Mouse (Mus musculus) embryonic facial prominence, embryonic 15.5 days (tissue): Measurements from ENCODE around the gene Naa40. TPM values are rescaled to one million over a fixed set of nuclear protein-coding genes. Genes with fewer than 3 reads are reported as not detected.

ENCODE experiments used
- ATAC-seq: fragments of 200-750 bp; cut with Nextera tagmentation; 2 replicates; pipeline ENCODE4 v1.8.0; 2017; ENCODE audit warnings: low read depth, moderate TSS enrichment; ENCODE audit not compliant: insufficient number of reproducible peaks, low FRiP score, low TSS enrichment
- H3K27ac ChIP-seq: fragments of 300-500 bp; sonication (generic); replicated peaks from 2 replicates; pipeline ENCODE4 v1.5.1; 2015; ENCODE audit warnings: mild to moderate bottlenecking, inconsistent platforms
- H3K27me3 ChIP-seq: fragments of 300-500 bp; sonication (generic); 2 replicates; pipeline ENCODE4 v1.6.1; 2015; ENCODE audit warnings: inconsistent platforms
- H3K36me3 ChIP-seq: fragments of 300-500 bp; sonication (generic); 2 replicates; pipeline ENCODE4 v1.6.1; 2015; ENCODE audit warnings: mild to moderate bottlenecking, inconsistent platforms
- H3K4me1 ChIP-seq: fragments of 300-500 bp; sonication (generic); 2 replicates; pipeline ENCODE4 v1.6.1; 2015; ENCODE audit warnings: inconsistent platforms
- H3K4me2 ChIP-seq: fragments of 300-500 bp; sonication (generic); replicated peaks from 2 replicates; pipeline ENCODE4 v1.6.1; 2015; ENCODE audit warnings: mild to moderate bottlenecking, inconsistent platforms
- H3K4me3 ChIP-seq: fragments of 300-500 bp; sonication (generic); replicated peaks from 2 replicates; pipeline ENCODE4 v1.5.1; 2015; ENCODE audit warnings: mild to moderate bottlenecking, inconsistent platforms
- H3K9ac ChIP-seq: fragments of 300-500 bp; sonication (generic); 2 replicates; pipeline ENCODE4 v1.6.1; 2015; ENCODE audit warnings: inconsistent platforms
- H3K9me3 ChIP-seq: fragments of 300-500 bp; sonication (generic); replicated peaks from 2 replicates; pipeline ENCODE4 v1.6.1; 2016; ENCODE audit warnings: inconsistent platforms
- WGBS: fragments of 180-500 bp; shearing (Covaris S2); methylation state at CpG from one replicate; pipeline ENCODE4 v1.1.7; 2015; 5-methylcytosine and 5-hydroxymethylcytosine counted together
- polyA plus RNA-seq: library from polyadenylated mRNA; unstranded; fragments of >200 nt; fragmentation: Nextera tagmentation; extraction: Ambion mirVana; gene quantifications from 2 replicates; pipeline ENCODE4 v1.2.1, GENCODE M21; 2015

Gene Naa40
- polyA plus RNA-seq, 1 experiment from 2014 or later: 55.4 TPM

- Histone ChIP-seq H3K4me1 (peaks cover 42% of the 10 kb centered on the region), H3K4me2 (no peak overlapping the region), H3K9ac (no peak overlapping the region), H3K4me3 (no peak overlapping the region), H3K36me3 (peaks cover 4% of the 10 kb centered on the region), H3K9me3 (no peaks in the 10 kb centered on the region), H3K27me3 (no peaks in the 10 kb centered on the region), H3K27ac (no peak overlapping the region)
- WGBS: 53% methylated on average over 2 of the region's 2 CpGs
- ATAC-seq: no peak
Measured at GRCm38 (mm10) chr19:7192561-7192967, 48.4 kb downstream of the Naa40 start.

- WGBS: 44% methylated on average over 6 of the region's 6 CpGs
Measured at GRCm38 (mm10) chr19:7191639-7192038, 49.3 kb downstream of the Naa40 start.

GRCm38 (mm10) chr19:7190986-7191385 is 50.0 kb downstream of the Naa40 start:
- Histone ChIP-seq H3K27ac (no peak overlapping the region), H3K27me3 (peaks cover 1% of the 10 kb centered on the region), H3K9me3 (no peaks in the 10 kb centered on the region), H3K4me1 (peaks cover 42% of the 10 kb centered on the region), H3K36me3 (no peaks in the 10 kb centered on the region), H3K9ac (no peak overlapping the region), H3K4me2 (no peak overlapping the region), H3K4me3 (no peak overlapping the region)
- ATAC-seq: no peak
- WGBS: 45% methylated on average over 5 of the region's 5 CpGs

More at GRCm38 (mm10) chr19:7191639-7192038, 49.3 kb downstream of the Naa40 start:
- no peaks in the 10 kb centered on the region for H3K9me3 ChIP-seq
- no peak overlapping the region for H3K4me2 ChIP-seq
- H3K27me3 ChIP-seq: no peaks in the 10 kb centered on the region
- peaks cover 42% of the 10 kb centered on the region for H3K4me1 ChIP-seq
- ATAC-seq: no peak
- H3K36me3 ChIP-seq: no peaks in the 10 kb centered on the region
- no peak overlapping the region for H3K27ac ChIP-seq
- H3K9ac ChIP-seq: no peak overlapping the region
- H3K4me3 ChIP-seq: no peak overlapping the region

- Histone ChIP-seq H3K36me3 (no peaks in the 10 kb centered on the region), H3K27me3 (peaks cover 11% of the 10 kb centered on the region), H3K4me2 (no peak overlapping the region), H3K27ac (no peak overlapping the region), H3K9ac (no peak overlapping the region), H3K4me3 (no peak overlapping the region), H3K9me3 (no peaks in the 10 kb centered on the region), H3K4me1 (peaks cover 41% of the 10 kb centered on the region)
- 76% methylated on average over 4 of the region's 4 CpGs for WGBS
- ATAC-seq: no peak
Measured at GRCm38 (mm10) chr19:7189026-7189425, 52.0 kb downstream of the Naa40 start.

GRCm38 (mm10) chr19:7187157-7187556 is 53.8 kb downstream of the Naa40 start:
- peak; percentile 17; the same call in 1 of the 2 replicates for ATAC-seq
- H3K27me3 ChIP-seq: peaks cover 11% of the 10 kb centered on the region
- no peak overlapping the region for H3K4me2 ChIP-seq
- H3K27ac ChIP-seq: peak overlapping the region; percentile 40; the same call in 1 of the 2 replicates
- H3K4me3 ChIP-seq: no peak overlapping the region
- 43% methylated on average over 5 of the region's 5 CpGs for WGBS
- no peaks in the 10 kb centered on the region for H3K9me3 ChIP-seq
- no peaks in the 10 kb centered on the region for H3K36me3 ChIP-seq
- no peak overlapping the region for H3K9ac ChIP-seq
- peaks cover 50% of the 10 kb centered on the region for H3K4me1 ChIP-seq

GRCm38 (mm10) chr19:7185715-7186291 is 55.2 kb downstream of the Naa40 start:
- Histone ChIP-seq H3K27ac (no peak overlapping the region), H3K4me2 (no peak overlapping the region), H3K27me3 (peaks cover 11% of the 10 kb centered on the region), H3K9me3 (no peaks in the 10 kb centered on the region), H3K4me1 (peaks cover 52% of the 10 kb centered on the region), H3K9ac (no peak overlapping the region), H3K36me3 (no peaks in the 10 kb centered on the region), H3K4me3 (no peak overlapping the region)
- no peak for ATAC-seq
- WGBS: 20% methylated on average over 18 of the region's 18 CpGs

GRCm38 (mm10) chr19:7185059-7185458 is 55.9 kb downstream of the Naa40 start:
- no peak overlapping the region for H3K9ac ChIP-seq
- ATAC-seq: no peak
- H3K9me3 ChIP-seq: no peaks in the 10 kb centered on the region
- H3K4me3 ChIP-seq: no peak overlapping the region
- 49% methylated on average over 4 of the region's 4 CpGs for WGBS
- no peaks in the 10 kb centered on the region for H3K36me3 ChIP-seq
- H3K4me2 ChIP-seq: no peak overlapping the region
- H3K27me3 ChIP-seq: peaks cover 11% of the 10 kb centered on the region
- H3K27ac ChIP-seq: no peak overlapping the region
- H3K4me1 ChIP-seq: peaks cover 56% of the 10 kb centered on the region

- H3K36me3 ChIP-seq: no peaks in the 10 kb centered on the region
- ATAC-seq: no peak
- H3K4me2 ChIP-seq: no peak overlapping the region
- H3K4me3 ChIP-seq: no peak overlapping the region
- no peaks in the 10 kb centered on the region for H3K9me3 ChIP-seq
- H3K27me3 ChIP-seq: peaks cover 11% of the 10 kb centered on the region
- 49% methylated on average over 11 of the region's 11 CpGs for WGBS
- H3K27ac ChIP-seq: peak overlapping the region; percentile 31; the same call in 1 of the 2 replicates
- peaks cover 68% of the 10 kb centered on the region for H3K4me1 ChIP-seq
- H3K9ac ChIP-seq: no peak overlapping the region
Measured at GRCm38 (mm10) chr19:7183419-7183818, 57.6 kb downstream of the Naa40 start.

GRCm38 (mm10) chr19:7182273-7182949 is 58.6 kb downstream of the Naa40 start:
- H3K9ac ChIP-seq: no peak overlapping the region
- 0 out of 2 replicates have a peak overlapping the region, but pooled peaks have one; percentile 10 for H3K4me3 ChIP-seq
- peak overlapping the region; percentile 39 for H3K4me2 ChIP-seq
- peaks cover 73% of the 10 kb centered on the region for H3K4me1 ChIP-seq
- H3K27me3 ChIP-seq: peaks cover 11% of the 10 kb centered on the region
- no peaks in the 10 kb centered on the region for H3K9me3 ChIP-seq
- no peaks in the 10 kb centered on the region for H3K36me3 ChIP-seq
- peak overlapping the region; percentile 83 for H3K27ac ChIP-seq
- WGBS: 2% methylated on average over 23 of the region's 23 CpGs
- ATAC-seq: peak; percentile 82

GRCm38 (mm10) chr19:7181496-7181895 is 59.5 kb downstream of the Naa40 start:
- peaks cover 11% of the 10 kb centered on the region for H3K27me3 ChIP-seq
- no peak overlapping the region for H3K4me2 ChIP-seq
- no peak overlapping the region for H3K4me3 ChIP-seq
- H3K27ac ChIP-seq: peak overlapping the region; percentile 83
- no peaks in the 10 kb centered on the region for H3K9me3 ChIP-seq
- no peak for ATAC-seq
- H3K4me1 ChIP-seq: peaks cover 72% of the 10 kb centered on the region
- 57% methylated on average over 7 of the region's 7 CpGs for WGBS
- H3K36me3 ChIP-seq: no peaks in the 10 kb centered on the region
- no peak overlapping the region for H3K9ac ChIP-seq

GRCm38 (mm10) chr19:7180756-7181405 is 60.1 kb downstream of the Naa40 start:
- no peaks in the 10 kb centered on the region for H3K36me3 ChIP-seq
- no peak for ATAC-seq
- H3K27me3 ChIP-seq: peaks cover 8% of the 10 kb centered on the region
- no peak overlapping the region for H3K4me3 ChIP-seq
- WGBS: 82% methylated on average over 8 of the region's 8 CpGs
- H3K9me3 ChIP-seq: no peaks in the 10 kb centered on the region
- no peak overlapping the region for H3K9ac ChIP-seq
- H3K4me1 ChIP-seq: peaks cover 72% of the 10 kb centered on the region
- H3K4me2 ChIP-seq: no peak overlapping the region
- no peak overlapping the region for H3K27ac ChIP-seq
